Mouse (Mus musculus) adrenal gland, postnatal 36 days (tissue): Measurements from ENCODE around the gene Jph4. TPM values are rescaled to one million over a fixed set of nuclear protein-coding genes. Genes with fewer than 3 reads are reported as not detected.

Experiments used
- DNase-seq, 2 experiments: peaks; one replicate each; pipeline ENCODE4 v3.0.0; 2021; ENCODE audit warnings: mixed read lengths in 1 of 2
- total RNA-seq, 2 experiments: library from RNA; stranded (reverse); gene quantifications; 2 replicates each; pipeline ENCODE4 v1.2.3; 2021

The Jph4 gene
- total RNA-seq, 2 experiments from 2014 or later: 2.2 to 2.3 TPM

DNA sequence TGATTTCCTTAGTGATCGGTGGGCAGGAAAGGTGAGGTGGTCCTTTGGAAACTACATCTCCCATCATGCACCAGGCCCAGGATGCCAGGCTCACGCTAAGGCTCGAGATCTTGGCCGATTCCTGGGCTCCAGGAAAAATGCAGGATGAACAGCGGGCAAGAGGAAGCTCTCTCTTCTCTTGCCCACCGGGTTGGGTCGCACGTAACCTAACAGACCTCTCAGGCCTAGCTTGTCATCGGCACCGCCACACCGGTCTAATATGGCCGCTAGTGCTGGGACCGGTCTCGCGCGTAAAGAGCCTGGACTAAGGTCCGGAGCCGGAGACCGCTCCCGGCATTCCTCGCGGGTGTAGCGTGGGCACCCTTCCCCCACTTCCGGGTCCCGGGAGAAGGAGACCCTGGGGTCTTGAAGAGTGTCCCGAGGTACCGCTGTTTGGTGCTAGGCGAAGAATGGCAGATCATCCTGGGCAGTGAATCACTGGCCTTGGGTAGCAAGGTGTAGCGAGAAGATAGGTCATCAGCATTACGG, 22.0 kb downstream of the Jph4 start, which contains the start of gene Thtpa:
Gene Thtpa (plus strand): TSS at position 81 of the 528 bp plus-strand sequence.
- peak; percentile 85 to 88 for DNase-seq

DNA sequence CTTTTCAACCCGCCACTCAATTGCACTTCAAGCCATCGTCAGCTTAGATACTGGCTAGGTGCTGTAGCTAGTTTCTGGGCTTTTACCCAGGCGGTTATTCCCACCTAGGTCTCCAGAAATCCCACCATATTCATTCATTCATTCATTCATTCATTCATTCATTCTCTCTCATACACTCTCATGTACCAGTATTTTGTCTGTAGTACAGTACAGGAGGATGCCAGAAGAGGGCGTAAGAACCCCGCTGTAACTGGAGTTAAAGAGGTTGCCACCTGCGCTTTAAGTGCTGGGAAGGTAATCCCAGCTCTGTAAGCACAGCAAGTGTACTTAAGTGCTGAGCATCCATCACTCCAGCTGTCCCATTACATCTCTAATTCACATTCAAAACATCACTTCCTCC, 22.8 kb downstream of the Jph4 start:
- no peak for DNase-seq

DNA sequence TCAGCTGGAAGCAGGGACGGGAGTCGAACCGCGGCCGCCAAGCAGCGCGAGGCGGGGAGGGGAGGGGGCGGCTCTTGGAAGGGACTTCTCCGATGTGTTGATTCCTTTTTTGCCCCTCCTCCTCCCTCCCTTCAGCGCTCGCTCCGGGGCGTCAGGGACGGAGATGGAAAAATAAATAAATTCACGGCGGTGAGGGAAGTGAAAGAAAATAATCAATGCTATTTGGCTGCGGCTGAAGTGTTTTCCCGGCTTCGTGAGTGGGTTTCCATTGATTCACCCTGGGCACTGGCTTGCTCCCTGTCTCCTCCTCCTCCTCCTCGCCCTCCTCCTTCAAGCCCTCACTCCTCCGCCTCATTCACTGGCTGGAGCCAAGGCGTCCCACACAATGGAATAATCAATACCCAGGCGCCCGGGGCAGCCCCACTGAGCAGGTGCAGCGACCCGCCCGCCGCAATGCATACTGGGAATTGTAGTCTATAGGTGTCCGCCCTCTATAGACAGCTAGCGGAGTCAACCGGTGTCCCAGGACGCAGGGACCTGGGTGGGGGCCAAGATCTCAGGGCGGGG, 24.6 kb downstream of the Jph4 start, which contains the start of gene Zfhx2:
Gene Zfhx2 (minus strand): TSS at position 314 of the 567 bp plus-strand sequence.
- DNase-seq: peak; percentile 96

DNA sequence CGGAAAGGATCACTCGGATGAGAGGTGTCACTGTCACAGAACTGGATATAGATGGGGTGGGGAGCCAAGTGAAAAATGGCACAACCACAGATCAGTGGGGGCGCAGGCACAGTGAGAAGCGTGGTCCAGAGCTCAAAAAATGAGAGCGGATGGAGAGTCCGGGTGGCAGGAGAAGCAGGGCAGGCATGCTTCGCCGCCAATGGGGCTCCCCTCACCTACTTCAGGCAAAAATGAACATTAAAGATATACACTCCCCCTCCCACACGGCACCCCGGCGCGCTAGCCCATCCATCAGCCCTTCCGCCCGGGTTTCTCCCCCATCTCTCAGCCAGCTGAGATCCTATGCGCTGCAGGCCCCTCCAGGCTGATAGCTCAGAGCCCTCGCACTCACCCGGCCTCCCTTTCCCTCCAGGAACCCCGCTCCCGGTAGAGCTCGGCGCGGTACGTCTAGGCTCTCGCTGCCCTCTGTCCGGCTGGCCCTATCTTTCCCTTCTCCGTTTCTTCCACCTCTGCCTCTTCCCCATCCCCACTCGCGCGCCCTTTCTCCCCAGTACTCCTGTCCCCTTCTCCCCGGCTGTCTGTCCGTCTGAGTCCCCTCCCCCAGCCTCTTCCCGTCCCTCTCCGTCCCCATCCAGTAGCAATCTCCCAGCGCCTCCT, 25.4 kb downstream of the Jph4 start:
- peak; percentile 48 for DNase-seq

DNA sequence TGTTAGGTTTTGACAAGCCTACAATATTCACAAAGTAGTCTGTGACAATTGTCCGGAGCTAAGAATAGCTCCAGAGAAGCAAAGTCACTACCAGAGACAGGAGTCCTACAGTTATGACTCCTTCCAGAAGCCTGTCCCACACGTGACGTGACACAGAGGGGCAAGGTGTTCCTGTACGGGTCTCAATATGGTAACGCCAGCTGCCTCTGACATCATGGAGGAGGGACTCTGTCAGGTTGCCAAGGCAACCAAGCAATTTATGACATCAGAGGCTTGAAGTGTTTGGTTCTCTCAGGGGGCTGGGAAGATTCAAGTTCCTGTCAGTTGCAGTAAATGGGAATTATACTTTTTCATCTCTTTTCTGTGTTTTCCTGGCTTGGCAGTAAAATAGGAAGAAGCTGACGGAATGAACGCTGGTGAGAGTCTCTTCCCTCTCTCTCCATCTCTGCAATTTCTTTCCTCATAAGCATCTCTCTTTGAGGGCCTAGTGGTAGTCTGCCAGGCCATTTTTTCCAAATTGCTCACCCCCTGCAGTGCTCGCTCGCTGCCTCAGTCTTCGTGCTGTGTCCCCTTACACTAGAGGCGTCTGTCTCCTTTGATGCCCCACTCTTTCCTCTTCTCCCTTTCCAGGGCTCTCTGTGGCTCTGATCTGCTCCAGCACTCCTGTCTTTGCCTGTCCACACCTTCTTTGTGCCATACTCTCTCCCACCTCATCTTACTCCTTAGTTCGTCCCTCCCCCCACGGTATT, 27.4 kb downstream of the Jph4 start:
- DNase-seq: no peak

DNA sequence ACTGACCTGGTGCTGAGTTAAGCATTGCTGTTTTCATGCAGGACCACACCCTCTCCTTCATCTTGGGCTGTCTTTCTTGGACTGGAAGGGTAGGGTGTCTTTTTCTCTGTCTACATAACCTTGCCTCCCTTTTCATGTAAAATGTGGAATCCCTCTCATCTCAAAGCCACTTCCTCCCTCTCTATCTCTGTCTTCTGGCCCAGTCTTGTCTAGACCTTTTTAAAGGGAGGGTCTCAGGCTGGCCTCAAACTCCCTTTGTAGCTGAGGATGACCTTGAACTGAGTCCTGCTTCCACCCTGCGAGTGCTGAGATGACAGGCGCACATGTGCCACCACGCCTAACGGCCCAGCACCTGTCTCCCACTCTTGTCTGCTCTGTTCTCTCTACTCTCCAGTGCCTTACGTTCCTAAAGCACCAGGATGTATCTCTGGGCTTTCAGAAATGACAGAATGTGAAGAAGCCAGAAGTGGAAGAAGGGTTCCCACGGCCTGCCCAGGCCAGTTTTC, 30.7 kb downstream of the Jph4 start:
- no peak for DNase-seq

DNA sequence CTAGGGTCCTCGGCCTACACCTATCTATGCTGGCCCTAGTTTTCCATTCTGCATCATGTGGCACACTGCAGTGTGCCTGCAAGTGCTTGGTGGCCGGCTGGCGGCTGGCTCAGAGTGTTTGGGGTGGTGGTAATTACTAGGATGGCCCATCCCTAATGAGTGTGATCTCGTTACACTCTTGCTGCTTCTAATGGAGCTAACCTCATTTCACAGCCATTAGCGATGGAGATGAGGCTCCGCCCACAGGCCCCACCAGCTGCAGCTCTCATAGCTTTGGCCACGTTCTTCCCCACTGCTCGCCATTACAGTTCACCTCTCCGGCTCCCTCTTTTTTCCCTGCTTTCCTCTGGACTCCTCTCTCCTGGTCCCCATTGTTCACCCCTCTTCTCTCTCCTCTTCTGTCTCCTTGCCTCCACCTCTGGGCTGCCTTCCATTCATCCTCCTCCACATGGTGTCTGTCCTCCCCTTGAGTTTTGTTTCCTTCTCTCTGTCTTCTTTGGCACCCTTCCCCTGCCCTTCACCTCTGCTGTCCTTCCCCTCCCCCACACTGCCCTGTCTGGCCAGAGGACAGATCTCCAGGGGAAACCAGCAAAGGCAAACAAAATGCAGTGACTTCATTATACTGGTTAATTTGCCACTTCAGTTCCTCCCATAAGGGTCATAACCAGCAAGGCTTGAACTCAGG, 31.3 kb downstream of the Jph4 start:
- DNase-seq: peak in 1 of 2 experiments; percentile 45

DNA sequence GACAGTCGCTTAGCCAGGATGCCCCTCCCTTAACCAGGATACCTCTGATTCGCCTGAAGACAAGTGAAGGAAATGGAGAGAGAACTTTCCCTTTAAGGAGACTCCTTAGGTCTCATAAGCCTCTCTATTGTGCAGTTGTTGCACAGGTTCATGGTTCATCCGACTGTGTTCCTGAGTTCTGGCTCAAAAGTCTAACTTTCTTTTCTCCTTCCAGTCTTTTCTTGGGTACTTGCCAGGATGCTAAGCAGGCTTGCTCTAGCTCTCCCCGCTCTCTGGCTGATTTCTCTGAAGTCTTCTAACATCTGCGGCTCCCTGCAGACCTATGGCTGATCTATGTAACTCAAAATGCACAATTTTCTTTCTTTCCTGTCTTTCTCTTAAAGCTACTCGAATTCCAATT, 33.3 kb downstream of the Jph4 start:
- no peak for DNase-seq

DNA sequence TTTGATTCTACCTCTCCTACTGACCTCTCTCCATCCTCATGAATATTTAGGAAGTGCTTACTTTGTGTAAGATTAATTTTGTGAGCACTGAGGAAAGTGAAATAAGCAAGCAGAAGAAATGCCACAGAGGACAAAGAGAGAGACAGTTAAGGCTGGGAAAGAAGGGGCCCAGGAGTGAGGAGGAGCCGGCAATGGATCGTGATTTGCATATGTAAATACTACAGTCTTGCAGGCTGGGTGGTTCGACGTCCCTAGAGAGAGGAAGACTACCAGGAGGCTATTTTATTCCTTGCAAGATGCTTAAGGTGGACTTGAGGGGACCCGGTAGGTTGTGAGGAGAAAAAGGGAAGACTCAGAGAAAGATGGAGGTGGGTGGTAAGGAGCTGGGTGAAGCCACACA, 35.6 kb downstream of the Jph4 start:
- DNase-seq: no peak

DNA sequence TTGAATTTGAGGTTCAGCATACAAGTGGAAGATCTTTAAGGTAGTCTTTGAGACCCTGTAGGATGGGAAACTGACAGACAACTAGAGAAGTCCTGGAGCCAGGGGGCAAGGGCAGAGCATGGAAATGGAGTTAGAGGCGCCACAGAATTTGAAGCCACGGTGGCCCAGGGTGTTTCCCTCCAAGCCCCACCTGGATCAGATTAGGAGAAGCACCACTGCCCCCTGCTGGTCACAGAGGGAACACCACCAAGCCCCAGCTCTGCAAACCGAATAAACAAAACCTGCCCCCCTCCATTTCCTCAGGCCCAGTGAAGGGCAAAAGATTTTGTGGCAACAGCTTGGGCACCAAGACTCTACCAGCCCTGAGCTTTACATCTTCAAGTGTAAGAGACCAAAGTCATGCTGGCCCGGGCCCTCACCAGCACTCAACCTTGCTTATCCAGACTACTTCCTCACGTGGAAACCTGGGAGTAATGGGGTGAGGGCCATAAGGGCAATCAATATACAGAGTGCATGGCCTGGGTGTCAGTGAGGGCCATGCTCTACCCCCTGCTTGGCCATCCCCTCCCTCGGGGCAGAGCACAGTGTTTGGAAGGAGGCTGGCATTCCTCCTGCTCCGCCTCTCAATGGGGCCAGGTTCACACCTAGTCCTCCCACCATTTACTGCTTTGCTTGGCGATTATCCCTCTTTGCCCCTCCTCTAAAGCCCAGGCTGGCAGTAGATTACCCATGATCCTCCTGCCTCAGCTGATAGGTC, 37.3 kb downstream of the Jph4 start:
- DNase-seq: peak; percentile 69 to 80

DNA sequence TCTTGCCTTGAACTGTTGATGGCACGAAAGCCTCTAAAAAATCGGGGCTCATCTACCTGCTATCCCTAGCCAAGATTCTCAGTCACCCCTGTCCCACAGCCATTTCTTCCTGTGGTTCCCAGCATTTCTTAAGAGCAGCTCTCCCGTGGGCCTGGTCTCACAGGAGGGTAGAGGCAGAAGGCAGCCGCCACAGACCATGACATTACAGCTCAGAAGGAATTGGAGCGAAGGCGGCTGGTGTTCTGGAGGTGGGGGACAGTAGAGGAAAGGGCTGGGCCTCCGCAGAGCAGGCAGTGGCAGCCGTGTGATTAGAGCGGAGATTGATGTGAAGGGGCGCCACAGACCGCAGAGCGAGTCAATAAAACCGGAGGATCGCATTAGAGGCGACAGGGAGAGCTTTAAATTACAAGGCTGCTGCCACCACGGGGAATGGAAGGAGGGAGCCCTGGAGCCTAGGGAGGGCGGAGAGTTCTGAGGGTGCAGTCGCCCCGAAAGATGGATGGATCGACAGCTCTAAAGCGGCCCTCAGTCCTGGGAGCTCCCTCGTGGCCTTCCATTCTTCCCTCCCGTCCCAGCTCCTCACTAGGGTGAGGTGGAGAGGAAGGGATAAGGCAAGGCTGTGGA, 38.3 kb downstream of the Jph4 start:
- DNase-seq: no peak

DNA sequence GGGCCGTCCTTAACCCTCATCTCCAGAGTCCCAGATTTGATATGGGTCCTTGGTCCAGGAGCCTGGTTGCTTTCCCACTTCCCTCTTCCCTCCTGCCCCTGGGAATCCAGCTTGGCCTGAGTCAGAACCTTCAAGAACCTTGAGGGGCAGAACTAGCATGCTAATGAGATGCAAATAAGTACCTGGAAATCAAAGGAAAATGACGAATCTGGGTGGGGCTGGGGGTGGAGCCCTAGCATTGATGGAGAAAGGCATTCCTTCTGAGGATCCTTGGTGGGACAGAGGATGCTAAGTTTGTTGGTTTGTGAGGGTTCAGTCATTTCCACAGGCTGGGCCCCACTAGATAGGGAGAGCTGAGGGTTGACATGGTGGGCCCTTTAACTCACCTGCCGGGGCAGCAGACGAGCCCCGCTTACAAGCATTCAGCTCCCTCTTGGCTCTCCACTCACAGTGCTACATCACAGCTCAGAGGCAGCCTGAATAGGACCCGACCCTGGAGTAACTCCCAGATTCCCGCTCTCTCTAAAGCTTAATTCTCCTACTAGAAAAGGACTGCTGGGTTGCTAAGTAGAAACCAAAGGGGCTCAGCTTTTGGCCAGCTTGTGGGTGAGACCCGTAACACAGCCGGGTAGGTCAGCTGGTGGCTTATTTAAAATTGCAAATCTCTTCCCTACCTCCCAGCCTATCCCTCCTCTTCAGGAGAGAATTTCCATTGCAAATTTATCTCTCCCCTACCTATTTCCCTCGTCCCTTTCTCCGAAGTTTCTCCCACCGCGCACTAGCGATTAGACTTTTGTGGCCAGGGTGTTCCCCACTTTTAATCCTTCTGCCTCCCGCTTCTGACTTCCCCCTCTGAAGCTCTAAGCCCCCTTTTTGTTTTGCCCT, 39.0 kb downstream of the Jph4 start:
- no peak for DNase-seq

DNA sequence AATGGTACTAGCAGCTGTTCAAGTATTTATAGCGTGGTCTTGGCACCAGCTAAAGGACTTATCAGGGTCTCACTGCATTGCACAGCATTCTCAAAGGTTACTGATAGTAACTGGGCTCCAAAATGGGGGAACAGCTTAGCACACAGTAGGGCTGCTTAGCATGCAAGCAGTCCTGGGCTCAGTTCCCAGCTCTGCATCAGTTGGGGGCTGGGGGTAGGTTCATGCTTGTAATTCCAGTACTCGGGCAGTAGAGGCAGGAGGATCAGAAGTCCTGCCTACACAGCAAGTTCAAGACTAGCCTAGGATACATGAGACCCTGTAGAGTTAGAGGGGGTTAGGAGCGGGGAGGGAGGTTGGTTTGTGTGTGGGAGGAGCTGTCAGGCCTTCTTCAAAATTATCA, 39.8 kb downstream of the Jph4 start:
- DNase-seq: no peak

DNA sequence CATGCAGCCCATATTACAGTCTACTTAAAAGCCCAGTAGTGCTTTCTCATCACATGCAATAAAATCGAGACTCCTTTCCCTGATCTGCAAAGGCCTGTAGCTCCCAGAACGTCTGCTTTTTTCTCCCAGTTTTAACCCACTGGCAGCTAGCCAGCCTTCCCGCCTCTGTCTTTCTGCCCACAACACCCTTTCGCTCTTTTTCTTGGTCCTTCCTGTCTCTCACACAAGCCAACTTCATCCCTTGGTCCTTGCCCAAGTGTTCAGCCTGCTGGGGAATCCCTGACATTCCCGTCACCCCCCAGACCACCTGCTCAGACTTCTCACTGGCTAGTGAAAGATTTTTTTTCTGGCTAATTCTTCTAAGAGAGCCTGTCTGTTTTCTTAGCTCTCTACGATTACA, 40.5 kb downstream of the Jph4 start:
- DNase-seq: no peak

DNA sequence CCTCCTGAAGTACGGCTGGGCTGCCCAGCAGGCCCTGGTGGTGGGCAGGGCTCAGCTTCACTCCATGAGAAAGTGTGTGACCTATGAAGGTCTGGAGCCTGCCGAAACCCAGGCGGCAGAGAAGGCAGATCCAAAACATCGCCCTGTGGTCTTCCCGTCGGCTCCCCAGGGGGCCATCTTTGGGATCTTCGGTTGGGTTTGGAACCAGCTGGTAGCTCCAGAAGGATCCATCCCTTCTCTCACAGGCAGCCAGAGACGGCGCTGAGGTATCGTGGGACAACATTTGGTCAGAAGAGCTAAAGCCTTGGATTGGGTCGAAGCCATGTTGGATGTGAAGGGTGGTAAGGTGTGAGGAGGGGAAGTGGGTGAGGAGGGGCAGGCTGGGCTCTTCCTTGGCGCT, 42.3 kb downstream of the Jph4 start:
- no peak for DNase-seq

DNA sequence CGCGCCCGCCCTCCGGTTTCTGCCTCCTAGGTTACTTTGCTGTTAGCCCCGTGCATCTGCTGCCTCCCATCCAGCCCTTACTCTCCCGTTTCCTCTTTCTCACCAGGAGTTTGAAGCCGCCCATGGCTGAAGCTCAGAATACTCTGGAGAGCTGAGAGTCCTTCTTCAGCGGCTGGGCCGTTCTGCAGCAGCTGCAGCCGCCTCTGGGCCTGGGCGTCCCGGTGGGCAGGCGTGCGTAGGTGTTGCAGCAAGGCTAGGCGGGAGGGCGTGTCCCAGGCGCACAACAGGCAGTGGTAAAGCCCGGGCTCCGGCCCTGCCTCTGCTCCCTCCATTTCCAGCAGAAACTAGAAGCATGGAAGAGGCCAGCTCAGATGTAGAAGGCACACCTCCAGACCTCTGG, 45.0 kb downstream of the Jph4 start:
- DNase-seq: no peak

DNA sequence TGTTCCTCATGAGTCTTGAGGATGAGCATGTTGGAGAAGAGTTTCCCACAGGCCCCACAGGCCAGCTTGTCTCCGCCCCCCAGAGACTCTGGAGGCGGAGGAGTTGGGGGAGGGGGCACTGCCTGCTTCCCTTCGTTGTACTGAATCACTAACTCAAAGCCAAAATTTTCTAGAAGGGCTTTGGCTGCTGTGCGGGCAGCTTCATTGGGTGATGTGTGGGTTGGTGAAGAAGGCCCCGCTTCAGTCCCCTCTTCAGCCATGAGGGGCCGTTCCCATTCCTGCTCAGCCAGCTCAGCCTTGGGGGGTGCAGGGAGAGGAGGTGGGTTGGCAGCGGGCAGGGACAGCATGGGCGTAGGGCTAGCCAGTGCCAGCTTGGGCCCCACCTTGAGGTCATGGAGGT, 50.7 kb downstream of the Jph4 start:
- DNase-seq: no peak

DNA sequence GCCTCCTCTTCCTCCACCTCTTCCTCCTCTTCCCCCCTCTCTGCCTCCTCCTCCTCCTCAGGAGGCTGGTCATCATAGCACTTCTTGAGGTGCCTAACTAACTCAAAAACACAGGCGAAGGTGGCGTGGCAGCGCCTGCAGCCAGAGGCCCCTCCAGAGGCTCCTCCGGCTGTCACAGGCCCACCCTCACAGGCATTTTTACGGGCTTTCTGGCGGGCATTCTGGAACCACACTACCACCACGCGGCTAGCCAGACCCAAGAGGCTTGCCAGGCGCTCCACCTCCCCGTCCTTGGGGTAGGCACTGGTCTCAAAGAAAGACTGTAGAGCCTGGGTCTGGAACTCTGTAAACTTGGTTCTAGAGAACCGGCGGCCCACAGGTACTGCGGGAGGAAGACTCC, 51.3 kb downstream of the Jph4 start:
- no peak for DNase-seq

DNA sequence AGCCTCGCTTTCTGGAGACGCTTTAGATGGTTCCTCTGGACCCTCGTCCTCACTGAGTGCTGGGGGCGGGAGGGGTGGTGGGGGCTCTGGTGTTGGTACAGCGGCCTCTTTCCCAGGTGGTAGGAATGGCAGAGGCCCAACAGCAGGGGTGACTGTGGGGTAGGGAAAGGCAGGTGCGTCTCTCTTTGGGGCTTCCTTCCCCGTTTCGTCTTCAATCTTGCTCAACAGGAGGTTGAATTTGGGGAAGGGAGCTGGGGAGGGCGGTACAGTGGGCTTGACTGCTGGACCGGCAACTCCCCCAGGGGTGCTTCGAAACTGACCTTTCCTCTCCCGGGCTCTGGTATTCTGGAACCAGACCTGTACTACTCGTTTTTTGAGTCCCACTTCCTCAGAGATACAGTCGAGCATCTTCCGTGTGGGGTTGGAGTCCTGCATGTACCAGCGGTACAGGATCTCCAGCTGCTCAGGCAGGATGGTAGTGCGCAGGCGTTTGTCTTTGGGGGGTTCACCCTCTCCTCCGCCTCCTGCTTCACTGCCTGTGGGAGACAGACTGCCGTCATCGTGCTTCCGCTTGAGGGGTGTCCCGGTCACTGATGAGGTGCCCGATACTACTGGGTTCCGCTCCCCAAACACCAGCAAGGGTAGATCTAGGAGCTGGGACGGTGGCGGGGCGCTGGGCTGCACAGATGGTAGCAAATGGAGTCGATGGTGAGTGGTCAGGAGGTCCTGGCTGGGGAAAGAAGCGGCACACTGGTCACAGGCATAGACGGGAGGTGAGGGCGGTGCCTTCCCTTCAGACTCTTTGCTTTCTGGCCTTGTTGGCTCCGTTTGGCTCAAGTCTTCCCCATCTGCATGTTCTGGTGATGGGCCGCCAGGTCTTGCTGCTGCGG, 52.0 kb downstream of the Jph4 start:
- no peak for DNase-seq
